In genomic region chr13:5313297-5313696, GRCm38 (mm10) we compare ENCODE assay signal across 16 mouse cellular contexts.
DNase-seq lines count a peak whose midpoint lies in the region; ATAC-seq and TF ChIP-seq lines count a peak whose summit lies in the region.
"Had no signal": no experiment of that assay in that cellular context is flagged by ENCODE, and none has a peak within 500 bp of the region (broad histone marks: within the 10 kb centered on the region; RNA-seq: fewer than 3 reads in every experiment).

No protein-coding gene starts in this region.

- H3K9me3 ChIP-seq in lung, embryonic 15.5 days, result no peaks in the 10 kb centered on the region
- H3K9me3 ChIP-seq: forebrain, embryonic 12.5 days; hindbrain, embryonic 12.5 days; intestine, embryonic 15.5 days; liver, embryonic 13.5 days; neural tube, embryonic 12.5 days had no signal

- H3K9ac ChIP-seq in lung, embryonic 15.5 days, result no peak overlapping the region
- H3K9ac ChIP-seq: forebrain, embryonic 12.5 days; hindbrain, embryonic 12.5 days; intestine, embryonic 15.5 days; liver, embryonic 13.5 days; neural tube, embryonic 12.5 days had no signal

- H3K4me3 ChIP-seq in lung, embryonic 15.5 days, result no peak overlapping the region
- no peak overlapping the region for H3K4me3 ChIP-seq in cerebellum, adult 2 months (replicated peaks; ENCODE audit: insufficient read depth, low read depth, low read length)
- H3K4me3 ChIP-seq: forebrain, embryonic 12.5 days; hindbrain, embryonic 12.5 days; intestine, embryonic 15.5 days; liver, embryonic 13.5 days; neural tube, embryonic 12.5 days had no signal

- no peak for TF ChIP-seq CTCF in cerebellum, adult 2 months (IDR thresholded peaks at IDR 0.05; ENCODE audit: borderline replicate concordance, insufficient read depth, low read depth, low read length)

- peaks cover 4% of the 10 kb centered on the region; the same call in 1 of the 2 replicates for H3K4me1 ChIP-seq in lung, embryonic 15.5 days
- no peaks in the 10 kb centered on the region for H3K4me1 ChIP-seq in cerebellum, adult 2 months (ENCODE audit: control insufficient read depth, insufficient read depth, low read length)
- H3K4me1 ChIP-seq: forebrain, embryonic 12.5 days; hindbrain, embryonic 12.5 days; intestine, embryonic 15.5 days; liver, embryonic 13.5 days; neural tube, embryonic 12.5 days had no signal

- TF ChIP-seq POLR2A in cerebellum, adult 2 months (IDR thresholded peaks at IDR 0.05; ENCODE audit: borderline replicate concordance, insufficient read depth, low read length), result no peak

- no peaks in the 10 kb centered on the region for H3K36me3 ChIP-seq in lung, embryonic 15.5 days
- H3K36me3 ChIP-seq: forebrain, embryonic 12.5 days; hindbrain, embryonic 12.5 days; intestine, embryonic 15.5 days; liver, embryonic 13.5 days; neural tube, embryonic 12.5 days had no signal

- no peak overlapping the region for H3K4me2 ChIP-seq in lung, embryonic 15.5 days
- H3K4me2 ChIP-seq: forebrain, embryonic 12.5 days; hindbrain, embryonic 12.5 days; intestine, embryonic 15.5 days; liver, embryonic 13.5 days; neural tube, embryonic 12.5 days had no signal

- peak; percentile 52; the same call in 1 of the 2 replicates for ATAC-seq in lung, embryonic 15.5 days (ENCODE audit: borderline replicate concordance, extremely low read depth, low FRiP score, low TSS enrichment)
- ATAC-seq: intestine, embryonic 15.5 days had no signal

- 57% methylated on average over 2 of the region's 2 CpGs for WGBS in lung, embryonic 15.5 days
- WGBS in cerebellum, adult 2 months, result 46% methylated on average over 2 of the region's 2 CpGs

- DNase-seq in cerebellum, adult 18-20 months, result peak; percentile 12 to 14
- DNase-seq in cerebellum, adult 11 months, result no peak
- DNase-seq in lung, postnatal 36 days, result no peak
- DNase-seq in cerebellum, adult 2 months, result peak; percentile 25 to 55
- DNase-seq in embryo, embryonic 10.5 days (ENCODE audit: low spot score), result peak; percentile 28
- DNase-seq in layer of hippocampus, postnatal 10 days (ENCODE audit: low spot score in 2 of 2), result no peak
- no peak for DNase-seq in ovary, postnatal 14 days (ENCODE audit: low spot score)
- DNase-seq: adrenal gland, adult 2 months; heart, adult 11 months; liver, embryonic 13.5 days; lung, postnatal 14 days had no signal

- H3K27me3 ChIP-seq in lung, embryonic 15.5 days, result no peaks in the 10 kb centered on the region
- no peaks in the 10 kb centered on the region for H3K27me3 ChIP-seq in cerebellum, adult 2 months (ENCODE audit: control insufficient read depth, insufficient read depth, low read length)
- H3K27me3 ChIP-seq: forebrain, embryonic 12.5 days; hindbrain, embryonic 12.5 days; intestine, embryonic 15.5 days; liver, embryonic 13.5 days; neural tube, embryonic 12.5 days had no signal

- no peak overlapping the region for H3K27ac ChIP-seq in lung, embryonic 15.5 days
- H3K27ac ChIP-seq in cerebellum, adult 2 months (ENCODE audit: insufficient read depth, low read length), result no peak overlapping the region
- H3K27ac ChIP-seq: forebrain, embryonic 12.5 days; hindbrain, embryonic 12.5 days; intestine, embryonic 15.5 days; liver, embryonic 13.5 days; neural tube, embryonic 12.5 days had no signal

Comparison
In these comparisons a context has a peak if more than half of its experiments do, and no peak if none do; other contexts are left out.
1. DNase-seq: peak in cerebellum, adult 18-20 months (2 of 2), cerebellum, adult 2 months (2 of 2) and embryo, embryonic 10.5 days (single experiment); none in cerebellum, adult 11 months (single experiment), lung, postnatal 36 days (single experiment), layer of hippocampus, postnatal 10 days (0 of 2) and ovary, postnatal 14 days (single experiment).